Mouse (Mus musculus) kidney, adult 2 months (tissue): Measurements from ENCODE around the gene Nop2.

Experiments
- CTCF ChIP-seq: fragments of 200-500 bp; conservative IDR thresholded peaks from 2 replicates; pipeline ENCODE4 v1.5.1; 2011; ENCODE audit warnings: low read depth, mild to moderate bottlenecking, control low read depth, low read length, moderate library complexity, mixed read lengths; ENCODE audit not compliant: insufficient read depth, insufficient read length
- POLR2A ChIP-seq: fragments of 200-500 bp; IDR thresholded peaks from one replicate; pipeline ENCODE4 v1.6.1; 2011; ENCODE audit warnings: low read depth, low read length, control low read depth

DNA sequence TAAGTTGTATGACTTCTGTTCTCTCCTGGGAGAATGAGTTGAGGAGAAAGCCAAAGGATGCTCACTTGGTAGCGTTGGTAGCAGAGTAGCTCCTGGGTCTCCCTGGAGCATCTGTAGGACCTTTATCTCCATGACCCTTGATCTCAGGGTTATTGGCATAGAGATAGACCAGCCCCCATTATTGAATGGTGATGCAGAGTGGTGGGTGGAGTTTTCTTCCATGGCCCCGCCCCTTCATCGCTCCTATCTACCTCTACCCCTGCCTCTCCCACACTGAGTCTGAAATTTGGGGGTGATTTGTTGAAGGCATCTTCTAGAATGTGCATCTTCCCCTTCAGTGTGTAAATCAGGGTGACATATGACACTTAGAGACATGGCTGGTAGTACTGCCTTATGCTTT is 24.8 kb downstream of the Nop2 start:
- TF ChIP-seq CTCF = no peak
- TF ChIP-seq POLR2A = no peak
